Mouse (Mus musculus): Measurements from ENCODE around the gene Kif1c. TPM values are rescaled to one million over a fixed set of nuclear protein-coding genes. Genes with fewer than 3 reads are reported as not detected.

Kif1c gene
- polyA plus RNA-seq, 1 experiment from 2014 or later = 1.9 TPM

Small RNA genes lying within 50 kb of the gene (microRNA-seq; reads per million reads assigned to microRNA genes)
- gene Gm22760 (not detected), gene Mir6925 (0.55 reads per million)

Other genes starting within 250 kb of the Kif1c start
- 46.2 and 49.5 TPM in 2 replicates for gene Med11, start 248.6 kb upstream of the Kif1c start, polyA plus RNA-seq (2015; fragmentation: Nextera tagmentation; extraction: Ambion mirVana)
- gene Zmynd15, start 241.1 kb upstream of the Kif1c start, polyA plus RNA-seq (2015; fragmentation: Nextera tagmentation; extraction: Ambion mirVana) = 0.61 and 0.62 TPM in 2 replicates
- gene Cxcl16, start 240.6 kb upstream of the Kif1c start, polyA plus RNA-seq (2015; fragmentation: Nextera tagmentation; extraction: Ambion mirVana) = 2.5 and 2.9 TPM in 2 replicates
- gene Tm4sf5, start 195.3 kb upstream of the Kif1c start, polyA plus RNA-seq (2015; fragmentation: Nextera tagmentation; extraction: Ambion mirVana) = 3.8 and 4.0 TPM in 2 replicates
- 0.46 TPM in 1 of 2 replicates, not detected in the other for gene Vmo1, start 185.9 kb upstream of the Kif1c start, polyA plus RNA-seq (2015; fragmentation: Nextera tagmentation; extraction: Ambion mirVana)
- gene Gltpd2, start 181.4 kb upstream of the Kif1c start, polyA plus RNA-seq (2015; fragmentation: Nextera tagmentation; extraction: Ambion mirVana) = 0.14 and 0.27 TPM in 2 replicates
- gene Psmb6, start 175.2 kb upstream of the Kif1c start, polyA plus RNA-seq (2015; fragmentation: Nextera tagmentation; extraction: Ambion mirVana) = 777 and 795 TPM in 2 replicates
- gene Gm40193, start 167.6 kb upstream of the Kif1c start, polyA plus RNA-seq (2015; fragmentation: Nextera tagmentation; extraction: Ambion mirVana) = not detected in 2 replicates
- 13.8 and 14.8 TPM in 2 replicates for gene Pld2, start 160.5 kb upstream of the Kif1c start, polyA plus RNA-seq (2015; fragmentation: Nextera tagmentation; extraction: Ambion mirVana)
- gene Mink1, start 137.7 kb upstream of the Kif1c start, polyA plus RNA-seq (2015; fragmentation: Nextera tagmentation; extraction: Ambion mirVana) = 17.9 and 18.7 TPM in 2 replicates
- not detected in 2 replicates for gene 4930544D05Rik, start 84.7 kb upstream of the Kif1c start, polyA plus RNA-seq (2015; fragmentation: Nextera tagmentation; extraction: Ambion mirVana)
- gene Chrne, start 81.3 kb upstream of the Kif1c start, polyA plus RNA-seq (2015; fragmentation: Nextera tagmentation; extraction: Ambion mirVana) = not detected in 2 replicates
- 0.11 and 0.14 TPM in 2 replicates for gene Gp1ba, start 61.4 kb upstream of the Kif1c start, polyA plus RNA-seq (2015; fragmentation: Nextera tagmentation; extraction: Ambion mirVana)
- gene Rnf167, start 53.3 kb upstream of the Kif1c start, polyA plus RNA-seq (2015; fragmentation: Nextera tagmentation; extraction: Ambion mirVana) = 114 and 122 TPM in 2 replicates
- gene Slc25a11, start 53.1 kb upstream of the Kif1c start, polyA plus RNA-seq (2015; fragmentation: Nextera tagmentation; extraction: Ambion mirVana) = 180 and 181 TPM in 2 replicates
- gene Pfn1, start 45.9 kb upstream of the Kif1c start, polyA plus RNA-seq (2015; fragmentation: Nextera tagmentation; extraction: Ambion mirVana) = 659 and 665 TPM in 2 replicates
- gene Eno3, start 43.3 kb upstream of the Kif1c start, polyA plus RNA-seq (2015; fragmentation: Nextera tagmentation; extraction: Ambion mirVana) = 8.0 and 8.3 TPM in 2 replicates
- 171 and 173 TPM in 2 replicates for gene Spag7, start 31.1 kb upstream of the Kif1c start, polyA plus RNA-seq (2015; fragmentation: Nextera tagmentation; extraction: Ambion mirVana)
- 23.5 and 25.0 TPM in 2 replicates for gene Camta2, start 12.4 kb upstream of the Kif1c start, polyA plus RNA-seq (2015; fragmentation: Nextera tagmentation; extraction: Ambion mirVana)
- 1.0 and 1.7 TPM in 2 replicates for gene Inca1, start 393 bp upstream of the Kif1c start, polyA plus RNA-seq (2015; fragmentation: Nextera tagmentation; extraction: Ambion mirVana)
- 16.7 and 16.8 TPM in 2 replicates for gene Zfp3, start 63.7 kb downstream of the Kif1c start, polyA plus RNA-seq (2015; fragmentation: Nextera tagmentation; extraction: Ambion mirVana)
- gene Scimp, start 112.0 kb downstream of the Kif1c start, polyA plus RNA-seq (2015; fragmentation: Nextera tagmentation; extraction: Ambion mirVana) = not detected in 2 replicates
- gene Rabep1, start 144.2 kb downstream of the Kif1c start, polyA plus RNA-seq (2015; fragmentation: Nextera tagmentation; extraction: Ambion mirVana) = 85.6 and 93.1 TPM in 2 replicates

All from midbrain, embryonic 15.5 days (tissue).